Mouse (Mus musculus): ENCODE measurements at regions not wholly inside any gene's neighbourhood (a gene's known extent, or its start where the extent isn't known, plus 50 kb on each side); places are given as distances from the start of the nearest gene placed in this dataset.

DNA sequence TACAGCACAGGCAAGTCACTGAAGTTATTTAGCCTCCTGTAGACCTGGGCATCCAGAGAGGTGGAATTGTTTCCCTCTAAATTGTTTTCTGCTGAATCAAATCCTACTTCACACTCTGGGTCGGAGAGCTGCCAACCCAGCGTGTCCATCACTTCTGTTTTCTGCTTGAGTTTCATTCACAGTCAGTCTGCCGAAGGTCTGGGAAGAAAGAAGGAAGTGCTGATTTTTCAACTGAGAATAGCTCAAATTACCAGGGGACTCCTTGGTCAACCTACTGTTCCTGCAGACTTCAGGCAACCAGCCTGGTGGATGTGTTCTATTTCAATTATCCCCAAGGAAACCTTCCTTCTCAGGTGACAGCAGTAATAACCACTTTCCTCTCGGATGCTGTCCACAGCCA is 179.1 kb upstream of the Nckap5 start:
- TF ChIP-seq CTCF (IDR thresholded peaks at IDR 0.05; ENCODE audit: insufficient read depth, low read depth, low read length) = no peak
- no peak for TF ChIP-seq POLR2A (IDR thresholded peaks at IDR 0.05; ENCODE audit: insufficient read depth, low read depth, low read length)
